Mouse (Mus musculus) small intestine, adult 2 months (tissue): ENCODE measurements at regions not wholly inside any gene's neighbourhood (a gene's known extent, or its start where the extent isn't known, plus 50 kb on each side); places are given as distances from the start of the nearest gene placed in this dataset.

ENCODE experiments used
- H3K27ac ChIP-seq: fragments of 200-500 bp; 2 replicates; pipeline ENCODE4 v1.5.1; 2012; ENCODE audit warnings: low read depth, low read length, control low read depth, inconsistent platforms; ENCODE audit not compliant: insufficient read depth
- H3K27me3 ChIP-seq: fragments of 200-500 bp; 2 replicates; pipeline ENCODE4 v1.6.1; 2012; ENCODE audit warnings: mild to moderate bottlenecking, moderate library complexity, low read length, inconsistent platforms; ENCODE audit not compliant: control insufficient read depth, insufficient read depth
- H3K36me3 ChIP-seq: fragments of 200-500 bp; 2 replicates; pipeline ENCODE4 v1.6.1; 2012; ENCODE audit warnings: mild to moderate bottlenecking, low read length, control low read depth, inconsistent platforms; ENCODE audit not compliant: control insufficient read depth, insufficient read depth
- H3K4me1 ChIP-seq: fragments of 200-500 bp; 2 replicates; pipeline ENCODE4 v1.6.1; 2012; ENCODE audit warnings: low read length, inconsistent platforms, mixed read lengths; ENCODE audit not compliant: control insufficient read depth, insufficient read depth, insufficient read length
- H3K4me3 ChIP-seq: fragments of 200-500 bp; 2 replicates; pipeline ENCODE4 v1.5.1; 2012; ENCODE audit warnings: low read depth, mild to moderate bottlenecking, control low read depth, inconsistent platforms, low read length, moderate library complexity
- CTCF ChIP-seq: fragments of 200-500 bp; IDR thresholded peaks from 2 replicates; pipeline ENCODE4 v1.5.1; 2012; ENCODE audit warnings: low read depth, mild to moderate bottlenecking, control low read depth, inconsistent platforms, low read length, moderate library complexity, mixed read lengths; ENCODE audit not compliant: insufficient replicate concordance, insufficient read length; ENCODE audit errors: extremely low read depth
- POLR2A ChIP-seq: fragments of 200-500 bp; IDR thresholded peaks from 2 replicates; pipeline ENCODE4 v1.6.1; 2012; ENCODE audit warnings: low read depth, mild to moderate bottlenecking, control low read depth, inconsistent platforms, low read length, moderate library complexity
- WGBS: fragments of 180-500 bp; shearing (Covaris S2); methylation state at CpG from one replicate; pipeline ENCODE4 v1.1.7; 2018; 5-methylcytosine and 5-hydroxymethylcytosine counted together

DNA sequence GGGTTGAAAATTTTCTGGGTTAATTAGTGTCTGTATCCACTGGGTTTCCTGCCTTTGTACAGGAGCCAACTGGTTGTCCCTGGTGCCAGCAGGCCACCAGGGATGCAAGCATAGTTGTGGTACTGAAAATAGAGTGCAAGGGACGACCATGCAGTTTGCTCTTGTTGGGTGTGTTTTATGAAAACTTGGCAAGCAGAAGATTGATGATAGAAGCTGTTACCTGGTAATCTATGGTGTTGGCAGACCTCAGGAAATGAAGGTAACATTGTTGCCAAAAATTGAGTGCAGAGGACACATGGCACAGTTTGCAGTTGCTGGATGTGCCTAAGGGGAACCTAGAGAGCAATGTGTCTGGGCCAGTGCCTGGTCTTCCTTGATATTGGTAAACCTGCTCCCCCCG lies 818.7 kb downstream of the Tlr4 start:
- Histone ChIP-seq H3K27me3 (no peaks in the 10 kb centered on the region), H3K27ac (no peak overlapping the region), H3K36me3 (no peaks in the 10 kb centered on the region), H3K4me3 (no peak overlapping the region), H3K4me1 (no peaks in the 10 kb centered on the region)
- TF ChIP-seq POLR2A (no peak), CTCF (no peak)
- WGBS, result 31% methylated on average over 2 of the region's 2 CpGs

DNA sequence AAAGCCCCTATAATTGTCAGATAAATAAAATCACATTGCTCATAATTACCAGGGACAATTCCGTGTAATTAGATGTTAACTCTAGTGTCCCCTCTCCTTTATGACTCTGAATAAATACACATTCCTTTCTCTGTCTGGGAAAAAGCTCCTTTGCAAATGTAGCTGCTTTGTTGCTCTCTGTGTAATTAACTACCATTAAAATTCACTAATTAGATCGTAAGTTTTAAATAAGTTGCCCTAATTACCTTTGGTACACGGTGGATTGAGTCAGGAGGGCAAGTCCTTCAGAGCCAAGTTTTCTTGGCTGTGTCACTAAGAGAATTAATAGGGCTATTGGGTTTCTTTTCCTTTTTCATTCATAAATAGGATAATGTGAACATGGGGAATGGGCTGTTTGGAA lies 834.7 kb downstream of the Tlr4 start:
- Histone ChIP-seq H3K4me1 (no peaks in the 10 kb centered on the region), H3K27me3 (no peaks in the 10 kb centered on the region), H3K4me3 (no peak overlapping the region), H3K36me3 (no peaks in the 10 kb centered on the region), H3K27ac (no peak overlapping the region)
- 67% methylated on average over 3 of the region's 3 CpGs for WGBS
- no peak for TF ChIP-seq CTCF
- no peak for TF ChIP-seq POLR2A

DNA sequence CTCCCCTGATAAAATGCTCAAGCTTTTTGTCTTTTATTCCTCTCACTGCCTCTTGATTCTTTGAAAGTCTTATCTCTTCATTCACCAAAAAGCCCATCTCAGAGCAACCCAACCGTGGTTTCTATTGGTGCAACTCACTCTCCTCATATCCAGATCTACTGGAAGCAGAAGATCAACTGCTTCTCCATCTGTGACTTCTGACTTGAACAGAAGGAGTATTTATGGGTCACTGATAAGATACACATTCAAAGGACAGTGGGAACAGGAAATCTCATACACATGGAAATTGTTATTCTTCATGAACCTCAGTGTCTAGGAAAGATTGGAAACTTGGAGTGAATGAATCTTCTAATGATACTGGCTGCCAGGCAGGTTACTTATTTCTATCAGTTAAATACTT lies 846.6 kb downstream of the Tlr4 start:
- H3K27ac ChIP-seq, result no peak overlapping the region
- no peaks in the 10 kb centered on the region for H3K27me3 ChIP-seq
- no peaks in the 10 kb centered on the region for H3K4me1 ChIP-seq
- no peaks in the 10 kb centered on the region for H3K36me3 ChIP-seq
- TF ChIP-seq POLR2A (no peak), CTCF (no peak)
- WGBS, result 37% methylated on average over 1 of the region's 1 CpGs
- H3K4me3 ChIP-seq, result no peak overlapping the region

DNA sequence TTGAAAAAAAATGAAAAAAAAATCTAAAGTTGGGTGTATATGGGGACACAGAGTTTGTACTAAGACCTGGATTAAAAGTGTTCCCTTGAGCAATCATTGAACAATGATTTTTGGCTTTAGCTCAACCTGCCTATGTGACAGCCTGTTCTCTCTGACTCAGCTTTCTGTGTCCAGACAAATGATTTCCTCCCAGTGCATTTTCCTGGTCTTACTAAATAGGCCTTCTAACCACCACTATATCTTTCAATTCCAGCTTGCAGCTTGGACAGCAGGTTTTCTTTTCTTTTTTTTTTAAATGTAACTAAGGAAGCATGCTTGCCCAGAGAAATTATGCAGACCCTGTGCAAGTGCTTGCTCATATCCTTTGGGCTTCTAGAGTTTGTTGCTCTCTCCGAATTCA lies 850.2 kb downstream of the Tlr4 start:
- no peak for TF ChIP-seq POLR2A
- no peak for TF ChIP-seq CTCF
- WGBS, result 77% methylated on average over 1 of the region's 1 CpGs

DNA sequence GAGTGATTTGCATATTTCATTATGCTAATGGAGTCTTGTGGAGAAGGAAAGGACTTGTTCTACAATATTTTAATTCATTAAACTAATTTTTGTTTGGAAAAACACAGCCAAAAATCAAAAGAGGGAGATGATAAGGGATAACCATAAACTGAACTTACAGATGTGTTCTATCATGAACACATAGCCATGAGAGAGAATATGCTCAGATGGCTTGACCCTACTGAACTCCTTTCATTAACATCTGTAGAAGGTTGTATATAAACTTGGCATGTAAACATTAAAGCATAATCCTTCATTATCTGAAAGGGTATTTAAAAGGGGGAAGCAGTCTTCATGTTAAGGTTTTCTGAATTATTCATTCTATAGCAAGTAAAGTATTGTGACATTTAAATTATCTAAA lies 871.1 kb downstream of the Tlr4 start:
- H3K27ac ChIP-seq, result no peak overlapping the region
- H3K4me1 ChIP-seq, result no peaks in the 10 kb centered on the region
- H3K4me3 ChIP-seq, result no peak overlapping the region
- no peaks in the 10 kb centered on the region for H3K36me3 ChIP-seq
- no peak for TF ChIP-seq POLR2A
- TF ChIP-seq CTCF, result no peak
- H3K27me3 ChIP-seq, result no peaks in the 10 kb centered on the region

More for the DNA sequence above, 850.2 kb downstream of the Tlr4 start:
- Histone ChIP-seq H3K36me3 (no peaks in the 10 kb centered on the region), H3K4me1 (no peaks in the 10 kb centered on the region), H3K4me3 (no peak overlapping the region), H3K27ac (no peak overlapping the region), H3K27me3 (no peaks in the 10 kb centered on the region)
